Mouse (Mus musculus) right cerebral cortex, postnatal 10 days (tissue): ENCODE measurements around the gene Cfhr2.
"Not testable (repeated sequence)": the region's sequence is repeated elsewhere in the genome, so short reads cannot be mapped to it uniquely, and the experiment has no call there.

Experiments
- DNase-seq, 2 experiments: peaks; one replicate each; pipeline ENCODE4 v3.0.0; 2021; ENCODE audit warnings: low spot score in 2 of 2

The Cfhr2 gene

GRCm38 (mm10) chr1:139858548-139858947 is at the start of gene Cfhr2:
TSS of gene Cfhr2 (minus strand) at chr1:139858702.
- no peak for DNase-seq

- no peak for DNase-seq
Observed at GRCm38 (mm10) chr1:139863751-139864150, 5.2 kb upstream of the Cfhr2 start.

GRCm38 (mm10) chr1:139860176-139860575 is 1.7 kb upstream of the Cfhr2 start:
- no peak for DNase-seq

DNA sequence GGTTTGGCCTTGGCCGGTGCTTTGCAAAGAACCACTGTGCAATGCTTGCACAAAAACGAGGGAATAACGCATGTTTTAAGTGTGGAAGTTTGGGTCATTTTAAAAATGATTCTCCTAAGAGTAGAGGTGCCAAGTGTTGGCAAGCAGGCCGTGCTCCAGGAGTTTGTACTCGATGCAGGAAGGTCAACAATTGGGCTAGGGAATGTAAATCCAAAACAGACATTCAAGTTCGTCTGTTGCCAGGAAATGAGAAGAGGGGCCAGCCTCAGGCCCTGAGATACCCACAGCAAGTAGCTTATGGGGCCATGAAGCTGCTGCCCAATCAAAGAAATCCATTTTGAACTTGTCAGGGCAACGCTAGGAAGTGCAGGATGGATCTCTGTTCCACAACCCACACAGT is 18.8 kb downstream of the Cfhr2 start:
- no peak for DNase-seq

GRCm38 (mm10) chr1:139839290-139839689 is 19.2 kb downstream of the Cfhr2 start:
- DNase-seq = no peak

DNA sequence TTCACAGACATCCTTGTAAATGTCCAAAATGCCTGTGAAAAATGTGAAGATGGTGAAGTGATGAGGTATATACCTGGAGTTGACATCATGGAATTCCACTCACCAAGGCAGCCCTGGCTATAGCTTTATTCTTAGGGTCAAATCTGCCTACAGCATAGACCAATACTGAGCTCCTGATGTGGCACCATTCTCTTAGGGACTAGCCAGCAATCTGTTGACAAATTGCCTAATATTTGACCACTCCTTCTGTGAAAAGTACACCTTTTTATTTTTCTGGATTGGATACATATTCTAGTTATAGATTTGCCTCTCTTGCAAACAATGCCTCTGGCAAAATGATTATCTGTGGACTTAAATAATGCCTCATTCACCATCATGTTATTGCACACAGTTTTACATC is 49.9 kb downstream of the Cfhr2 start:
- no peak for DNase-seq

DNA sequence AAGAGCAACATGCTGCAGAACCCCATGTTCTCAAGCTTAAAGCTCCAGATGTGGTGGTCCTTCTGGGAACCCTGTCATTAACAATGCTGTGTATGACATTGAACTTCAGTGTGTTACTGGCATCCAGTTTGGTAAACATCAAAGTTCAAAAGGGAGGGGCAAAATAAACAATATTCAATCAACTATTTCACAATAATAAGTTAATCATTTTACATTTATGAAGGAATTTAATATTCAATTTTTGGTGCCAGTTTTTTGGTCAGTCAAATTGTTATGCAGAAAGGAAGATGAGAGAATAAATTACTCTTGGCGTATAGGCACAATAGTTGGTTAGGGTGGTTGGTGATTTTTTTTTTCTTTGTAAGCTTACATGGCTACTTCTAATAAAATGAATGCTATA is 77.4 kb downstream of the Cfhr2 start, which contains the start of gene Gm4788:
Gene Gm4788, minus strand, starts transcription at position 101 of the 400 bp plus-strand sequence.
- DNase-seq = no peak

- DNase-seq = not testable (repeated sequence)
Observed at GRCm38 (mm10) chr1:139769913-139770312, 88.6 kb downstream of the Cfhr2 start.
